Mouse (Mus musculus): ENCODE data around the gene Ifit3.
"Not testable (repeated sequence)": the region's sequence is repeated elsewhere in the genome, so short reads cannot be mapped to it uniquely, and the experiment has no call there.

Ifit3 gene

GRCm38 (mm10) chr19:34583126-34583766 lies at the start of gene Ifit3:
TSS of gene Ifit3 (plus strand) at chr19:34583531.
- DNase-seq: not testable (repeated sequence)

- no peak for DNase-seq
Measured at GRCm38 (mm10) chr19:34539422-34539821, 43.9 kb upstream of the Ifit3 start.

GRCm38 (mm10) chr19:34546211-34546610 lies 37.1 kb upstream of the Ifit3 start:
- no peak for DNase-seq

GRCm38 (mm10) chr19:34547976-34548375 lies 35.4 kb upstream of the Ifit3 start:
- DNase-seq: peak; percentile 84 to 89

GRCm38 (mm10) chr19:34550205-34550533 lies 33.2 kb upstream of the Ifit3 start:
- no peak for DNase-seq

- DNase-seq: peak; percentile 75 to 80
Measured at GRCm38 (mm10) chr19:34550534-34551223, 32.7 kb upstream of the Ifit3 start, which contains the start of gene Ifit2. TSS of gene Ifit2 (plus strand) at chr19:34550694.

GRCm38 (mm10) chr19:34551981-34552380 lies 31.4 kb upstream of the Ifit3 start:
- no peak for DNase-seq

- no peak for DNase-seq
Measured at GRCm38 (mm10) chr19:34553021-34553420, 30.3 kb upstream of the Ifit3 start.

- no peak for DNase-seq
Measured at GRCm38 (mm10) chr19:34553522-34553921, 29.8 kb upstream of the Ifit3 start.

GRCm38 (mm10) chr19:34554061-34554460 lies 29.3 kb upstream of the Ifit3 start:
- DNase-seq: no peak

GRCm38 (mm10) chr19:34556621-34557020 lies 26.7 kb upstream of the Ifit3 start:
- DNase-seq: no peak

- DNase-seq: no peak
Measured at GRCm38 (mm10) chr19:34562556-34562955, 20.8 kb upstream of the Ifit3 start.

- DNase-seq: no peak
Measured at GRCm38 (mm10) chr19:34566178-34566784, 17.1 kb upstream of the Ifit3 start.

- no peak for DNase-seq
Measured at GRCm38 (mm10) chr19:34568988-34569895, 14.1 kb upstream of the Ifit3 start.

GRCm38 (mm10) chr19:34569896-34570476 lies 13.3 kb upstream of the Ifit3 start:
- DNase-seq: no peak

GRCm38 (mm10) chr19:34571080-34571479 lies 12.3 kb upstream of the Ifit3 start:
- no peak for DNase-seq

- no peak for DNase-seq
Measured at GRCm38 (mm10) chr19:34573650-34574049, 9.7 kb upstream of the Ifit3 start.

GRCm38 (mm10) chr19:34577121-34577520 lies 6.2 kb upstream of the Ifit3 start:
- no peak for DNase-seq

GRCm38 (mm10) chr19:34582696-34583095 lies 635 bp upstream of the Ifit3 start:
- not testable (repeated sequence) for DNase-seq

GRCm38 (mm10) chr19:34585740-34586458 lies 2.6 kb downstream of the Ifit3 start:
- DNase-seq: not testable (repeated sequence)

- peak; percentile 23 to 26 for DNase-seq
Measured at GRCm38 (mm10) chr19:34587898-34588692, 4.8 kb downstream of the Ifit3 start.

Measured in thymus, postnatal 36 days (tissue).